Mouse (Mus musculus): ENCODE results near the gene Ffar2.

Gene Ffar2

GRCm38 (mm10) chr7:30769236-30769635 lies 54.3 kb downstream of the Ffar2 start:
- no peak for DNase-seq (ENCODE audit: low read depth)

Data from induced T-regulatory cell, adult 2 months (primary cell).